Mouse (Mus musculus): ENCODE results near the gene Focad.

The Focad gene

GRCm38 (mm10) chr4:88155490-88156160 lies 61.2 kb downstream of the Focad start:
- no peak for DNase-seq (ENCODE audit: low read depth in 2 of 2, low spot score in 2 of 2)

DNA sequence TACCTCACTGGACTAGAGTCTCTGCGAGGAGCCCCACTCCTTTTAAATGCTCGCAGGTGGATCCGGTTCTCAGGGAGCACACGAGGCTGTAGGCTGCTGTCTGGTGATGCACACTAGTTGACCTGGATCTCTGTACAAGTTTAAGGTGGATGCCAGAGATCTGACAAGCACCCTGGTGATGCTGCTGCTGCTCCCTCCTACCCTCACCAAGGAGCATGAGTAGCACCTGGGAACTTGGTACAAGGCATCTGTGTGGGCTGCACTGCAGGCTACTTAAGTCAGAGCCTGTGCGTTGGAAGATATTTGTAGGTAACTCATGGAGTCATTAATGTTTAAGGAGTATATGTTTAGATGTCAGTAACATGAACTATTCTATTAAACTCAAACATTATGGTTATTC lies 62.5 kb downstream of the Focad start:
- DNase-seq (ENCODE audit: low read depth in 2 of 2, low spot score in 2 of 2) = no peak

DNA sequence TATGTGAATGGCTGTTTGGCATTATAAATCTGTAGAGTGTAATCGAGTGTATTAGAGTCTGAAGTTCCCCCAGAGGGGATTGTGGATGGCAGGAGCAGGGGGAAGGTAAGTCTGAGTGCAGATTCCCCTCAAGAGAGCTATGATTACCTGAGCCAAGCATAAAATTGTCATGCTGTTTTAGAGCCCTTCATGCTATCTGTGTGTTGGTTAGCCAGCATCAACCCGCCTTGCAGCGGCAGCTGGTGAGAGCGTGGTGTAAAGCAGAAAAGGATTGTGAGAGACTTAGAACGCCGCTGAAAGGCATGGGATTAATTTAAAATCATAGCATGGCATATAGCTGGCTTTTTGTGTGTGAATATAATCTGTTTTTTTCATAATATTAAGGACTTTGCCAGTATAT lies 63.2 kb downstream of the Focad start:
- no peak for DNase-seq (ENCODE audit: low read depth in 2 of 2, low spot score in 2 of 2)

- DNase-seq (ENCODE audit: low read depth in 2 of 2, low spot score in 2 of 2) = no peak
Observed at GRCm38 (mm10) chr4:88159256-88159655, 64.8 kb downstream of the Focad start.

GRCm38 (mm10) chr4:88159700-88160099 lies 65.3 kb downstream of the Focad start:
- DNase-seq (ENCODE audit: low read depth in 2 of 2, low spot score in 2 of 2) = no peak

GRCm38 (mm10) chr4:88163511-88164247 lies 69.2 kb downstream of the Focad start:
- DNase-seq (ENCODE audit: low read depth in 2 of 2, low spot score in 2 of 2) = no peak

DNA sequence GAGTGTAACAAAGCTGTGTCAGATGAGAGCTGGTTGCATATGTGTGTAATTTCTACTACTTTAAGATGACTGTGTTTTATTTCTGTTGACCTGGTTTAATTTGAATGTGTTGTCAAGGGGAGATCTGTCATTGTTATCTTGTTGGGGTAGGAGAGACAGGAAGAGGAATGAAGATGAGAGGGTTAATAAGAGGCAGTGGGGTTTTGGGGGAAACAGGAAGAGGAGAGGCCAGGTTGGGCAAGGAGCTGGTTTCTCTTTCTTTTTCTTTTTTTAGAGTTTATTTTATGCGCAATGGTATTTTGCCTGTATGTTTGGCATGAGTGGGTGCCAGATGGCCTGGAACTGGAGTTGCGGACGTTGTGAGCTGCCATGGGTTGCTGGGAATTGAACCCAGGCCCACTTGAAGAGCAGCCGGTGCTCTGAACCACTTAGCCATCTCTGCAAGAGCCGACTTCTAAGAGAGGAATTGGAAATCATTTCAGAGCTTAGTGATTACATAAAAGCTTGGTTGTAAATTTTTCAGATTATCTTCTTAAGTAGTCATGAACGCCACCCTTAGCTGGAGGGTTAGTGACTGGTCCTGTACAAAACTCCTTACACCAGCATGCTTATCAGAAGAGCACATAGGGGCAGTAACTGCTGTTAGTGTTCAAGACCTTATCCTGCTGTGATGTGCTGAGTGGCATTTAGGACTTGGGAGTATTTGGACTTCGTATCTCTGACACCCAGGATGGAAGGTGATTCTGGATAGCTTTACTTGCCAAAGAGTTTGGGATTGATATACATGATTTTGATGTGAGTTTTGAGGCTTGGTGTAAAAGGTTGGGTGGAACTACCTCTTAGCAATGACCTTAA lies 72.8 kb downstream of the Focad start:
- DNase-seq (ENCODE audit: low read depth in 2 of 2, low spot score in 2 of 2) = peak in 1 of 2 experiments; percentile 22

GRCm38 (mm10) chr4:88175058-88175974 lies 80.9 kb downstream of the Focad start:
- no peak for DNase-seq (ENCODE audit: low read depth in 2 of 2, low spot score in 2 of 2)

- DNase-seq (ENCODE audit: low read depth in 2 of 2, low spot score in 2 of 2) = no peak
Observed at GRCm38 (mm10) chr4:88179296-88179695, 84.9 kb downstream of the Focad start.

DNA sequence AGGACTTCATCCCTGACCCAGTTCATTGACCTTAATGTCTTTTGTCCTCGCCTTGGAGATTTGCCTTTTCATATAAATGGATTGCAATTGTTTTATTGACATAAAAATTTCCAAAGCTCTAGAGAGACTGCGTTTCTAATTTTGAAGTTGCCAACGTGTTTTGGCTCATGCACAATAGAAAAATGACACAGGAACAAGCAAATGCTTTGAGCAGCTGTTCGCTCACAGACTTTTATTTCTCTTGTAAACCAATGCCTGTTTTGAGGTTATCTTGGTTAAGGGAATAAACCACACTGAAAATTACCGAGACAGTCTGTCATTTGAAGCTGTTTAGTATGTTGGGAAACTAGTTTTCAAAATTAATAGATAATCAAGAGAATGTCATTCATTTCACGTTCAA lies 89.9 kb downstream of the Focad start:
- no peak for DNase-seq (ENCODE audit: low read depth in 2 of 2, low spot score in 2 of 2)

GRCm38 (mm10) chr4:88185872-88186426 lies 91.5 kb downstream of the Focad start:
- no peak for DNase-seq (ENCODE audit: low read depth in 2 of 2, low spot score in 2 of 2)

DNA sequence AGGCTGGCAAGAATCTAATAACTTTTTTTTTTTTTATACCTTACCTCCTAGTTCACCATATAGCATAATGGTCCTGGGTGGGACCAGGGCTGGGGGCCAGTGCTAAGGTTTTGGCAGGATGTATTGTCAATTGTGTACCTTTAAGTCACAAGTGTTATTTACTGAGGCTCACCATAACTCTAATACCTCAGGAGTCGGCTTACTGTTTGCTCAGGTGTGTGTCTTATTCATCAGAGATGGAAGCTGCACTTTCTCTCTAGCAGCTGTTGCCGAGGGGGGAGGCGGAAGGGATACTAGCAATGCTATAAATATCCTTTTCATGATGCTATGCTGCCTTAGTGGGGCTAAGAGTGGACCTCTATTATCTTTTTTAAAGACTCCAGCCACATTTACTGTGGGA lies 93.2 kb downstream of the Focad start:
- DNase-seq (ENCODE audit: low read depth in 2 of 2, low spot score in 2 of 2) = no peak

DNA sequence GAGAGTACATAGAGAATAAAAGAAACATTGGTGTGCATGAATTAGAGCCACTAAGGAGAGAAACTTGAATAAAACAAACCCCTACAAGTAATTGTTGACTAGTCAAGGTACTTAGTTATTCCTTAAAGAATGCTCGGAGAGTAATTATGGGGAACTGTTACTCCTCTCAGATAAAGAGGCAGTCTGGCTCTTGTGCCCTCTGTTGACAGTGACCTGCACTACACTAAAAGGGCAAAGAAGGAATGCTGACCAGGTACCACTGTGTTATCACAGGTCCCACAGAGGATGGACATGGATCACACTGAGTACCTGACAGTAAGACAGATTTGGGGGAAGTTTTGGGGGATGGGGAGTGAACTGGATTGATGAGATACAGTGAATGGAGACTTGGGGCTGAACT lies 95.1 kb downstream of the Focad start:
- no peak for DNase-seq (ENCODE audit: low read depth in 2 of 2, low spot score in 2 of 2)

DNA sequence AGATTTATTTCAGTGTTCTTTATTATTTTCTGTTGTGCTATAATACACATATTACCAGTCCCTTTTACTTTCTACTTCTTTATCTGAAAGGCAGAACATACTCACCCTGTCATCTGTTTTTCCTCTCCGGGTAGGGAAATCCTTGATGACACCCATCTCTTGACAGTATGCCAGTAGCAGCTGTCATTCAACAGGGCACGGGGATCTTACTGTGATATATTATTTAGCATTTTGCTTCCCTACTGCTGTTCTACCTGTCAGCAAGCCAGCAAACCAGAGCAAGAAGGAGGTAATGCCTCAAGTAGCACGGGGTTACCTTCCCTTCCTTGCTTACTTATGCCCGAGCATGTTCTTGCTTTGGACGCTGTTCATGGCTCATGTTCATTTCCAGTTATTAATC lies 99.8 kb downstream of the Focad start:
- DNase-seq (ENCODE audit: low read depth in 2 of 2, low spot score in 2 of 2) = no peak

DNA sequence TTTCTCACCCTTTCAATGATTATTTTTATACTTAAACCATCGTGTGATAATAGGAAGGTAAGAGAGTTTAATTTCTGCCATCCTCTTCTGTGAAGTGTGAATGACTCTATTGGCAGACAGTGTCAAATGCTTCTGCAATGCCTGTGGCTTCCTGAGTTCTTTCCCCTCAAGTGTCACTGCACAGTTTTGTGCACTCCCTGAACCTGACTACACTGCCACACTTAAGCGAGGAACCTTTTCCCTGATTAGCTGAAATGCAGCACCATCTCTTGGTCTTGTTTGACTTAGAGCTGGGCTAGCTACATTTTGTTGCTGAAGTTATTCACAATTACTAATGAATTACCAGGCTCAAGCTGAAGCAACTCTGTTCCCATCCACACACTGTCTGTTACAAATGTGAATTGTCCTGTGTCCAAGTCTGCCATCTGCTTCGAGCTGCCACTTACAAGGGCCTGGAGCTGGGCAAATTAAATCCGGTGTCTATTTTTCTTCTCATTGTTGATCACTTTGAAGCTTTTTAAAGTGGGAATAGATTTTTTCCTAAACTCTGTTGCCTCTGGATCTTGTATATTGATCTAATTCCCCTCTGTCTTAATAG lies 101.6 kb downstream of the Focad start:
- no peak for DNase-seq (ENCODE audit: low read depth in 2 of 2, low spot score in 2 of 2)

- no peak for DNase-seq (ENCODE audit: low read depth in 2 of 2, low spot score in 2 of 2)
Observed at GRCm38 (mm10) chr4:88196500-88196912, 102.1 kb downstream of the Focad start.

GRCm38 (mm10) chr4:88197244-88197643 lies 102.8 kb downstream of the Focad start:
- no peak for DNase-seq (ENCODE audit: low read depth in 2 of 2, low spot score in 2 of 2)

- DNase-seq (ENCODE audit: low read depth in 2 of 2, low spot score in 2 of 2) = no peak
Observed at GRCm38 (mm10) chr4:88199186-88199585, 104.8 kb downstream of the Focad start.

GRCm38 (mm10) chr4:88201047-88201446 lies 106.6 kb downstream of the Focad start:
- DNase-seq (ENCODE audit: low read depth in 2 of 2, low spot score in 2 of 2) = no peak

GRCm38 (mm10) chr4:88208676-88209075 lies 114.2 kb downstream of the Focad start:
- DNase-seq (ENCODE audit: low read depth in 2 of 2, low spot score in 2 of 2) = no peak

Measured in CD8-positive naive resting alpha-beta T cell, adult 2 months (primary cell).